ENCODE assay signal across 12 mouse cellular contexts in the genomic region with DNA sequence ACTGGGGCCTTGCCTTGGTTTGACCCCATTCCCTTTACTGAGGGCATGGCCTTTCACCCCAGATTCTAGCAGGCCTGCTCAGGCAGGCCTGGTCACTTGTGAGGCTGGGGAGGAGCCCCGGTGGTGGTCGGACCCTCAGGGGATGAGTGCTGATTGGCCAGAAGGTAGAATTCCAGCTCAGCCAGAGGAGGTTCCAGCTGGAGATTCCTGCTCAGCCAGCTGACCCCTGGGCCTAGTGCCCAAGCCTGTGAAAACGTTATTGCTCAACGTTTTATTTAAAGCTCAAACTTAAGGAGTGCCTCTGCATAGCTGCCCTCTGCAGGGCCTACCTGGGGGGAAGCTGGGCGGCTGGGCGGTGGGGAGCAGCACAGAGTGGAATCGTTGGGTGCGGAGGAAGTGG. TPM values are rescaled to one million over a fixed set of nuclear protein-coding genes. Genes with fewer than 3 reads are reported as not detected.
DNase-seq lines count a peak whose midpoint lies in the region; ATAC-seq lines count a peak whose summit lies in the region.
"Had no signal": no experiment of that assay in that cellular context is flagged by ENCODE, and none has a peak within 500 bp of the region (broad histone marks: within the 10 kb centered on the region; RNA-seq: fewer than 3 reads in every experiment).

No protein-coding gene starts in this region.

- no peaks in the 10 kb centered on the region for H3K4me1 ChIP-seq in kidney, embryonic 16.5 days (ENCODE audit: insufficient read depth, low read length)

- intact Hi-C loops in heart, postnatal 36 days (cut with DNase I): no loop called here

- H3K9ac ChIP-seq in kidney, embryonic 16.5 days (replicated peaks; ENCODE audit: low read length): no peak overlapping the region
- H3K9ac ChIP-seq: embryonic facial prominence, embryonic 12.5 days; limb, embryonic 15.5 days; stomach, embryonic 15.5 days had no signal

- H3K9me3 ChIP-seq in kidney, embryonic 16.5 days (ENCODE audit: low read length): no peaks in the 10 kb centered on the region
- H3K9me3 ChIP-seq: embryonic facial prominence, embryonic 12.5 days; limb, embryonic 15.5 days; stomach, embryonic 15.5 days had no signal

- no peak for DNase-seq in kidney, postnatal 36 days
- DNase-seq in fibroblast of lung, adult 2 months (ENCODE audit: low read depth): peak; percentile 38
- peak; percentile 49 to 69 for DNase-seq in heart, postnatal 36 days
- DNase-seq in lung, postnatal 36 days: peak; percentile 88
- DNase-seq in layer of hippocampus, adult 9-11 months: no peak
- DNase-seq in layer of hippocampus, postnatal 14 days (ENCODE audit: low spot score in 2 of 2): no peak

- no peak overlapping the region for H3K4me3 ChIP-seq in kidney, embryonic 16.5 days (ENCODE audit: low read length)
- H3K4me3 ChIP-seq: embryonic facial prominence, embryonic 12.5 days; layer of hippocampus, adult 2 months; limb, embryonic 15.5 days; stomach, embryonic 15.5 days had no signal

- 0 out of 2 replicates have a peak, but pooled peaks have one; percentile 16 for ATAC-seq in kidney, embryonic 16.5 days (ENCODE audit: low FRiP score, low TSS enrichment)
- ATAC-seq: inflammation-experienced regulatory T-cells, adult 6 months had no signal

- H3K27ac ChIP-seq in kidney, embryonic 16.5 days (ENCODE audit: low read length): no peak overlapping the region
- H3K27ac ChIP-seq: embryonic facial prominence, embryonic 12.5 days; layer of hippocampus, adult 2 months; limb, embryonic 15.5 days; stomach, embryonic 15.5 days had no signal

- peaks cover 10% of the 10 kb centered on the region; the same call in 1 of the 2 replicates for H3K27me3 ChIP-seq in kidney, embryonic 16.5 days (ENCODE audit: insufficient read depth, low read length)

- no peaks in the 10 kb centered on the region for H3K36me3 ChIP-seq in kidney, embryonic 16.5 days (ENCODE audit: insufficient read depth, low read length)
- H3K36me3 ChIP-seq: limb, embryonic 15.5 days; stomach, embryonic 15.5 days had no signal

- H3K4me2 ChIP-seq in kidney, embryonic 16.5 days (replicated peaks; ENCODE audit: low read depth, low read length): no peak overlapping the region
- H3K4me2 ChIP-seq: embryonic facial prominence, embryonic 12.5 days; limb, embryonic 15.5 days; stomach, embryonic 15.5 days had no signal

- WGBS in kidney, embryonic 16.5 days: 59% methylated on average over 8 of the region's 8 CpGs

RNA-seq across cellular contexts. Expression of a gene that starts 6.7 kb away (rescaled TPM):
- polyA plus RNA-seq in kidney, embryonic 16.5 days (2015; fragmentation: Nextera tagmentation; extraction: Ambion mirVana): 12.3 and 15.7 TPM in 2 replicates
- total RNA-seq in heart, postnatal 36 days (2021): 1 to 10 TPM; 5.4 to 8.0 TPM
- total RNA-seq in layer of hippocampus, postnatal 14 days (2021): 10 to 100 TPM in 1 of 2 experiments, 1 to 10 TPM in 1; 9.4 to 11.6 TPM
- polyA plus RNA-seq: inflammation-experienced regulatory T-cells, adult 6 months had no signal

RNA-seq across cellular contexts. Expression of a gene that starts 16.8 kb away (rescaled TPM):
- 123 and 136 TPM in 2 replicates for polyA plus RNA-seq in kidney, embryonic 16.5 days (2015; fragmentation: Nextera tagmentation; extraction: Ambion mirVana)
- total RNA-seq in heart, postnatal 36 days (2021): 100 to 1,000 TPM; 132 to 136 TPM
- total RNA-seq in layer of hippocampus, postnatal 14 days (2021): 100 to 1,000 TPM; 156 to 166 TPM

RNA-seq across cellular contexts. Expression of a gene that starts 35.1 kb away (rescaled TPM):
- 41.8 and 46.0 TPM in 2 replicates for polyA plus RNA-seq in kidney, embryonic 16.5 days (2015; fragmentation: Nextera tagmentation; extraction: Ambion mirVana)
- total RNA-seq in heart, postnatal 36 days (2021): 10 to 100 TPM; 10.8 to 15.0 TPM
- 10 to 100 TPM; 29.7 to 36.1 TPM for total RNA-seq in layer of hippocampus, postnatal 14 days (2021)

RNA-seq across cellular contexts. Expression of a gene that starts 37.2 kb away (rescaled TPM):
- polyA plus RNA-seq in kidney, embryonic 16.5 days (2015; fragmentation: Nextera tagmentation; extraction: Ambion mirVana): 0.31 and 0.44 TPM in 2 replicates
- not detected for total RNA-seq in heart, postnatal 36 days (2021)
- total RNA-seq in layer of hippocampus, postnatal 14 days (2021): 1 to 10 TPM; 3.8 to 4.0 TPM

Comparison
In these comparisons a context has a peak if more than half of its experiments do, and no peak if none do; other contexts are left out.
1. DNase-seq: peak in fibroblast of lung, adult 2 months (single experiment), heart, postnatal 36 days (2 of 2) and lung, postnatal 36 days (single experiment); none in kidney, postnatal 36 days (0 of 2), layer of hippocampus, adult 9-11 months (single experiment) and layer of hippocampus, postnatal 14 days (0 of 2).